Mouse (Mus musculus): ENCODE results near the gene Cyp2j8. TPM values are rescaled to one million over a fixed set of nuclear protein-coding genes. Genes with fewer than 3 reads are reported as not detected.
"Not testable (repeated sequence)": the region's sequence is repeated elsewhere in the genome, so short reads cannot be mapped to it uniquely, and the experiment has no call there.

Cyp2j8 gene
- polyA plus RNA-seq (2012; ENCODE audit: insufficient read depth, insufficient read length, missing spikeins), result not detected in 2 replicates

GRCm38 (mm10) chr4:96507286-96507685 is at the start of gene Cyp2j8:
Gene Cyp2j8 (minus strand): TSS chr4:96507386.
- Histone ChIP-seq H3K4me3 (ENCODE audit: insufficient read depth, low read depth, low read length) (no peak within 1 kb of the TSS), H3K4me1 (ENCODE audit: control insufficient read depth, insufficient read depth, insufficient read length, low read length) (no peaks in the 10 kb centered on the region), H3K27ac (replicated peaks; ENCODE audit: low read depth, low read length) (no peak within 1 kb of the TSS)

- H3K27ac ChIP-seq (replicated peaks; ENCODE audit: low read depth, low read length), result peak within 1 kb of the TSS; percentile 67
- peak within 1 kb of the TSS; percentile 69 for H3K4me3 ChIP-seq (ENCODE audit: insufficient read depth, low read depth, low read length)
- peaks cover 11% of the 10 kb centered on the region for H3K4me1 ChIP-seq (ENCODE audit: control insufficient read depth, insufficient read depth, insufficient read length, low read length)
These were observed 46.1 kb upstream of the Cyp2j8 start, which contains the start of gene Cyp2j6 for GRCm38 (mm10) chr4:96553133-96553819. Gene Cyp2j6 (minus strand): TSS chr4:96553661.

GRCm38 (mm10) chr4:96551619-96552018 is 44.4 kb upstream of the Cyp2j8 start:
- H3K4me1 ChIP-seq (ENCODE audit: control insufficient read depth, insufficient read depth, insufficient read length, low read length), result peaks cover 11% of the 10 kb centered on the region
- no peak overlapping the region for H3K4me3 ChIP-seq (ENCODE audit: insufficient read depth, low read depth, low read length)
- H3K27ac ChIP-seq (replicated peaks; ENCODE audit: low read depth, low read length), result no peak overlapping the region

- peaks cover under 1% of the 10 kb centered on the region; the same call in 1 of the 2 replicates for H3K4me1 ChIP-seq (ENCODE audit: control insufficient read depth, insufficient read depth, insufficient read length, low read length)
- H3K4me3 ChIP-seq (ENCODE audit: insufficient read depth, low read depth, low read length), result no peak overlapping the region
- no peak overlapping the region for H3K27ac ChIP-seq (replicated peaks; ENCODE audit: low read depth, low read length)
These were observed 38.8 kb upstream of the Cyp2j8 start for GRCm38 (mm10) chr4:96545976-96546375.

- no peak overlapping the region for H3K27ac ChIP-seq (replicated peaks; ENCODE audit: low read depth, low read length)
- no peaks in the 10 kb centered on the region for H3K4me1 ChIP-seq (ENCODE audit: control insufficient read depth, insufficient read depth, insufficient read length, low read length)
- no peak overlapping the region for H3K4me3 ChIP-seq (ENCODE audit: insufficient read depth, low read depth, low read length)
These were observed 18.6 kb upstream of the Cyp2j8 start for GRCm38 (mm10) chr4:96525772-96526171.

GRCm38 (mm10) chr4:96522256-96522655 is 15.1 kb upstream of the Cyp2j8 start:
- Histone ChIP-seq H3K4me3 (ENCODE audit: insufficient read depth, low read depth, low read length) (no peak overlapping the region), H3K4me1 (ENCODE audit: control insufficient read depth, insufficient read depth, insufficient read length, low read length) (no peaks in the 10 kb centered on the region), H3K27ac (replicated peaks; ENCODE audit: low read depth, low read length) (no peak overlapping the region)

GRCm38 (mm10) chr4:96510083-96510482 is 2.9 kb upstream of the Cyp2j8 start:
- no peaks in the 10 kb centered on the region for H3K4me1 ChIP-seq (ENCODE audit: control insufficient read depth, insufficient read depth, insufficient read length, low read length)
- H3K27ac ChIP-seq (replicated peaks; ENCODE audit: low read depth, low read length), result no peak overlapping the region
- no peak overlapping the region for H3K4me3 ChIP-seq (ENCODE audit: insufficient read depth, low read depth, low read length)

GRCm38 (mm10) chr4:96463311-96464060 is 43.7 kb downstream of the Cyp2j8 start:
- H3K4me1 ChIP-seq (ENCODE audit: control insufficient read depth, insufficient read depth, insufficient read length, low read length); H3K4me3 ChIP-seq (ENCODE audit: insufficient read depth, low read depth, low read length); H3K27ac ChIP-seq (replicated peaks; ENCODE audit: low read depth, low read length): not testable (repeated sequence)

Other genes starting within 250 kb of the Cyp2j8 start
- gene Cyp2j11, start 158.7 kb downstream of the Cyp2j8 start, polyA plus RNA-seq (2012; ENCODE audit: insufficient read depth, insufficient read length, missing spikeins), result not detected in 2 replicates
- 17.4 and 22.0 TPM in 2 replicates for gene Cyp2j6, start 46.3 kb upstream of the Cyp2j8 start, polyA plus RNA-seq (2012; ENCODE audit: insufficient read depth, insufficient read length, missing spikeins)
- 3.5 and 4.7 TPM in 2 replicates for gene Cyp2j9, start 84.2 kb upstream of the Cyp2j8 start, polyA plus RNA-seq (2012; ENCODE audit: insufficient read depth, insufficient read length, missing spikeins)
- gene Cyp2j5, start 156.8 kb upstream of the Cyp2j8 start, polyA plus RNA-seq (2012; ENCODE audit: insufficient read depth, insufficient read length, missing spikeins), result 0.44 TPM in 1 of 2 replicates, not detected in the other

Measured in brown adipose tissue, adult 24 weeks (tissue).